Mouse (Mus musculus) liver, adult 2 months (tissue): Measurements from ENCODE around the gene Lamtor3.

Experiments used
- CTCF ChIP-seq: fragments of 200-500 bp; IDR thresholded peaks from 2 replicates; pipeline ENCODE4 v1.5.1; 2011; ENCODE audit warnings: low read depth, low read length, control low read depth
- POLR2A ChIP-seq: fragments of 200-500 bp; IDR thresholded peaks from 2 replicates; pipeline ENCODE4 v1.6.1; 2011; ENCODE audit warnings: low read length, control low read depth; ENCODE audit not compliant: insufficient read depth; ENCODE audit errors: extremely low read depth

- TF ChIP-seq CTCF (no peak), POLR2A (no peak)
These were observed 37.2 kb upstream of the Lamtor3 start for GRCm38 (mm10) chr3:137881093-137881492.
